Mouse (Mus musculus): ENCODE results near the gene CN725425.

The CN725425 gene

DNA sequence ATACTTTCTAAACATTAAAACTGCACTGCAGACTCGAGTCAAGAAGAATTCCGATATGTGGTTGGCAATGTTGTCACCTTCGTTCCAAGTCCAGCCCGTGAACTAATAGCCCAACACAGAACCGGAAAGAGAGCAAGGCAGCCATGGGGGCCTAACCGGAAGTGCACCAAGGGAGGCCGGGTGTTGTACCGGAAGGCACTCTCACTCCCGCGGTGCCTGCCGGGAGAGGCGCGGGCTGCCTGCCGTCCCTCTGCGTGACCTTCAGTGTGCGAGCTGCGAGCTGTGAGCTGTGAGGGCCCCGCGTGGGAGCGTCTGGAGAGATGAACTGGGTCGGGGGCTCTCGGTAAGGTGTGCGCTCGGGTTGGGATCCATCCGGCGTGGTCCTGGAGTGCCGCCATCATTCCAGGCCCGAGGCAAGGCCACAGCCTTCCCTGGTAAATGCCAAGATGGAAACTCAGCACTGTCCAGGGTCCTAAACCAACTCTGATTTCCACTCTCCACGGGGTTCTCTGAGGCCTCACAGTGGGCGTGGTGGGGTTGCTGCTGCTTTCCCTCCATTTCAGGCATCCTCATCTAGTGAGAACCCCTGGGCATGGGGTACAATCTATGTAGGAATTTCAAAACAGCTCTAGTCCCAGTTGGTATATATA, at the start of gene CN725425:
CN725425 (plus strand) TSS at position 239 of the 650 bp plus-strand sequence.
- Histone ChIP-seq H3K27me3 (ENCODE audit: insufficient read depth, low read length) (no peaks in the 10 kb centered on the region), H3K4me1 (replicated peaks; ENCODE audit: low read depth, low read length) (no peaks in the 10 kb centered on the region), H3K4me3 (replicated peaks; ENCODE audit: low read length) (peak within 1 kb of the TSS; percentile 75), H3K9me3 (ENCODE audit: low read length) (no peaks in the 10 kb centered on the region), H3K36me3 (ENCODE audit: insufficient read depth, low read length) (no peaks in the 10 kb centered on the region)
- TF ChIP-seq CTCF (conservative IDR thresholded peaks at IDR 0.05; ENCODE audit: low read length): no peak
- no peak for TF ChIP-seq POU5F1 (IDR thresholded peaks at IDR 0.05; ENCODE audit: borderline replicate concordance, low read length)
- TF ChIP-seq NANOG (IDR thresholded peaks at IDR 0.05; ENCODE audit: borderline replicate concordance, low read length): no peak

DNA sequence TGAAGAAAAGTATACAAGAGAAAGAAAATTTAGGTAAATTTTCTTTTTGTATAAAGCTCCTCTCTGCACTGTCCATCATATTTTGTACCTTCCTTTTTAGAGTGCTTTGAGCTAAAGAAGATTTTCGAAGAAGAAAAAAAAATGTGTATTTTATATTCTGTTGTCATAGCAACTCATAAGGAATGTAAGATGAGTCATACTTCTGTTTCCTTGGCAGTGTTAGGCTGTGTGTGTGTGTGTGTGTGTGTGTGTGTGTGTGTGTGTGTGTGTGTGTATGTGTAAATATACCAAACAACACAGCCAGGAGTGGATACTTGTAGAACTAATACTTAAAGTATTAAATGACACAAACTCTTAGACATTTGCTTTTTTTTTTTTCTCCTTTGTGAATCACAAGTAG, 46.7 kb upstream of the CN725425 start:
- H3K9me3 ChIP-seq (ENCODE audit: low read length): no peaks in the 10 kb centered on the region
- TF ChIP-seq CTCF (conservative IDR thresholded peaks at IDR 0.05; ENCODE audit: low read length): no peak
- H3K36me3 ChIP-seq (ENCODE audit: insufficient read depth, low read length): no peaks in the 10 kb centered on the region
- no peaks in the 10 kb centered on the region for H3K4me1 ChIP-seq (replicated peaks; ENCODE audit: low read depth, low read length)
- no peak overlapping the region for H3K4me3 ChIP-seq (replicated peaks; ENCODE audit: low read length)
- no peaks in the 10 kb centered on the region for H3K27me3 ChIP-seq (ENCODE audit: insufficient read depth, low read length)

DNA sequence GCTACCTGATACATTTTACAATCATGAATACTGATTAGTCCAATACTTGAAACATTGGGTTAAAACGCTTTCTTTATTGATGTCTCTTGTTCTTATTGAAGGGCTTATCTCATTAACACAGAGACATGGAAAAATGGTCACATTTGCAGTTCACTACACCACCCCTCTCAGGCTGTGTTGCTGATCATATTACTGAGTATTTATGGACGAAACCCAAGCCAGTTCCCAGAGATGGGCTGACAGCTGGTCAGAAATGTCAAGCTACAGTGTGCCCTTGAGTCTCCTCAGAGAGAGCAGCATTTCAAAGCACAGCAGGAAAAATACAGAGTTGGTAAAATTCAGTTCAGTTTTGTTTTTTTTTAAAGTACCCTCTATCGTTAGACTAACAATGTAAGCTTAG, 46.0 kb upstream of the CN725425 start:
- H3K36me3 ChIP-seq (ENCODE audit: insufficient read depth, low read length): no peaks in the 10 kb centered on the region
- H3K4me1 ChIP-seq (replicated peaks; ENCODE audit: low read depth, low read length): no peaks in the 10 kb centered on the region
- no peak overlapping the region for H3K4me3 ChIP-seq (replicated peaks; ENCODE audit: low read length)
- H3K27me3 ChIP-seq (ENCODE audit: insufficient read depth, low read length): no peaks in the 10 kb centered on the region
- no peaks in the 10 kb centered on the region for H3K9me3 ChIP-seq (ENCODE audit: low read length)
- TF ChIP-seq CTCF (conservative IDR thresholded peaks at IDR 0.05; ENCODE audit: low read length) (no peak), POU5F1 (IDR thresholded peaks at IDR 0.05; ENCODE audit: borderline replicate concordance, low read length) (no peak), NANOG (IDR thresholded peaks at IDR 0.05; ENCODE audit: borderline replicate concordance, low read length) (no peak)

DNA sequence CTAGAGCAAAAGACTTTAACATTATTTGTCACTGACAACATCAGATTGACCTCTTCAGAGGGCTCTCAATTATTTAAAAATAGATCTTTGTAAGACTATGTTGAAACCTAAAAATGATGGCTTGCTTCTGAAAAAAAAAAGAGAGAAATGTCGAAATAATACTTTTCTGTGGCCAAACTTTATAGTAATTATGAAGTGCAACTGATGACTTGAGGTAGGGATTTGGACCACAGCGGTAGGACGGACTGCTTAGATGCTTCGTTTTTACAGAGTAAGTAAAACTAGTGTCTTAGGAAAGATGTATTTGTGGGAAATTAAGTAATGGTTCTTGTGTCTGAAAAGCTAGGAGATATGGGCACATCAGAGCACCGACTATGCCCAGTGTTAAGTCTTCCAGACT, 38.1 kb upstream of the CN725425 start:
- no peaks in the 10 kb centered on the region for H3K9me3 ChIP-seq (ENCODE audit: low read length)
- no peaks in the 10 kb centered on the region for H3K27me3 ChIP-seq (ENCODE audit: insufficient read depth, low read length)
- TF ChIP-seq NANOG (IDR thresholded peaks at IDR 0.05; ENCODE audit: borderline replicate concordance, low read length) (no peak), CTCF (conservative IDR thresholded peaks at IDR 0.05; ENCODE audit: low read length) (no peak), POU5F1 (IDR thresholded peaks at IDR 0.05; ENCODE audit: borderline replicate concordance, low read length) (no peak)
- H3K4me3 ChIP-seq (replicated peaks; ENCODE audit: low read length): no peak overlapping the region
- H3K4me1 ChIP-seq (replicated peaks; ENCODE audit: low read depth, low read length): no peaks in the 10 kb centered on the region
- H3K36me3 ChIP-seq (ENCODE audit: insufficient read depth, low read length): no peaks in the 10 kb centered on the region

DNA sequence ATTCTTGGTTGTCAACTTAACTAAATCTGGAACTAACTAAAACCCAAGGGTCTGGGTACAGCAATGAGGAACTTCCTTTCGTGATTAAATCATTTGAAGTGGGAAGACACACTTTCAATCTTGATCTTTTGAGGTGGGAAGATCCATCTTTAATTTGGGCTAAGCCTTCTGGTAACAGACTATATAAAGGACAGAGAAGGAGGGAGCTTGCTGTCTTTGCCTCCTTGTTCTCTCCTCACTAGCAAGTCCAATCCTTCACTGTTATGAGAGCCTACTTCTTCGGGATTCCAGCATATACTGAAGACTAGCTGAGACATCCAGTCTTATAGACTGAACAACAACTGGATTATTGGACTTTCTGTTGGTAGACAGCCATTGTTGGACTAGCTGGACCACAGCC, 35.8 kb upstream of the CN725425 start:
- Histone ChIP-seq H3K9me3 (ENCODE audit: low read length) (no peaks in the 10 kb centered on the region), H3K36me3 (ENCODE audit: insufficient read depth, low read length) (no peaks in the 10 kb centered on the region), H3K27me3 (ENCODE audit: insufficient read depth, low read length) (no peaks in the 10 kb centered on the region), H3K4me1 (replicated peaks; ENCODE audit: low read depth, low read length) (no peaks in the 10 kb centered on the region), H3K4me3 (replicated peaks; ENCODE audit: low read length) (no peak overlapping the region)
- no peak for TF ChIP-seq POU5F1 (IDR thresholded peaks at IDR 0.05; ENCODE audit: borderline replicate concordance, low read length)
- no peak for TF ChIP-seq CTCF (conservative IDR thresholded peaks at IDR 0.05; ENCODE audit: low read length)
- no peak for TF ChIP-seq NANOG (IDR thresholded peaks at IDR 0.05; ENCODE audit: borderline replicate concordance, low read length)

DNA sequence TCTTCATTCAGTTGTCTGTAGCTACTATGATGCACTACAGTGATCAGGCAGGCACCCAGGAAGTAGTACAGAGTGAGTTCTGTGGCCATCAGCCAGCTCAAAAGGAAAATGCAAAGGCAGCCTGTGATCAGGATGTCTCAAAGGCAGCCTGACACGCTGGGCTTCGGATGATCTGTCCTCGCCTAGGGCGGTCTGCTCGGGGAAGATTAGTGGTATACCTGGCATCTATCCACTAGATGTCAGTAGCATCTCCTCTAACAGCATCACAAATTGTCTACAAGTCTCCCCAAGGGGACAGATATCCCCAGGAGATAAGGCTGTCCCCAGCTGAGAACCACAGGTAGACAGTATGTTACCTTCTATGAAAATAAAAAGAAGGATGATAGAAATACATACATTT, 34.3 kb upstream of the CN725425 start:
- H3K36me3 ChIP-seq (ENCODE audit: insufficient read depth, low read length): no peaks in the 10 kb centered on the region
- no peak overlapping the region for H3K4me3 ChIP-seq (replicated peaks; ENCODE audit: low read length)
- no peaks in the 10 kb centered on the region for H3K27me3 ChIP-seq (ENCODE audit: insufficient read depth, low read length)
- no peaks in the 10 kb centered on the region for H3K4me1 ChIP-seq (replicated peaks; ENCODE audit: low read depth, low read length)
- H3K9me3 ChIP-seq (ENCODE audit: low read length): no peaks in the 10 kb centered on the region
- TF ChIP-seq NANOG (IDR thresholded peaks at IDR 0.05; ENCODE audit: borderline replicate concordance, low read length): no peak
- no peak for TF ChIP-seq CTCF (conservative IDR thresholded peaks at IDR 0.05; ENCODE audit: low read length)

DNA sequence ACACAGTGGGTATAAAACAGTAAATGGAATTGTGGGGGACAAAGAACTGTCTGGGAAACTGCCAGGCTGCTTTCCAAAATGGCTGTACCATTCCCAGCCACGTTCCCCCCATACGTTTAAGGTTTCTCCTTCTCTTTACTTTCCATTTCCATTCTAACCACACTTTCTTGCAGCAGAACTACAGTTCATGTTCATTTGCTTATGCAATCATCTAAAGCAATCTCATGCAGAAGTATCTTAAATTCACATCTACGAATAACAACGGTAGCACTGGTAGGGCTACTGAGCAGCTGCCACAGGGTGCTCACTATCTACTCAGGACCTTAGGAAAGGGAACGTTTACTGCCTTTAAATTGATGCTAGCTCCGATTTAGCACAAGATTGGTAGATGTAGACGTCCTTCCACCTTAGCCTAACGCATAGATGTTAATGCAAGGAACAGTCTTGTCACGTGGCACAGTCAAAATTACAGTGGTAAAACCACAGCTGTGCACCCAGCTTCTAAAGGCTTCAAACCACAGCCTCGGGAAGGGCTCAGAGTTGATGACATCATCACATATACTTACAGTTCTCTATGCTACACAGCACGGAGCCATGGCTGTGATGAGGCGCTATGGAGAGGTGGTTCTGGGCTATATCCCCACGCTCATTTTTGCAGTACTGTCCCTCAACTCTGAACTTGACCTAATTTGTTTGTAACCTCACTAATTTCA, 31.3 kb upstream of the CN725425 start:
- H3K4me1 ChIP-seq (replicated peaks; ENCODE audit: low read depth, low read length): no peaks in the 10 kb centered on the region
- TF ChIP-seq NANOG (IDR thresholded peaks at IDR 0.05; ENCODE audit: borderline replicate concordance, low read length) (no peak), CTCF (conservative IDR thresholded peaks at IDR 0.05; ENCODE audit: low read length) (no peak), POU5F1 (IDR thresholded peaks at IDR 0.05; ENCODE audit: borderline replicate concordance, low read length) (no peak)
- H3K9me3 ChIP-seq (ENCODE audit: low read length): no peaks in the 10 kb centered on the region
- no peaks in the 10 kb centered on the region for H3K36me3 ChIP-seq (ENCODE audit: insufficient read depth, low read length)
- no peaks in the 10 kb centered on the region for H3K27me3 ChIP-seq (ENCODE audit: insufficient read depth, low read length)
- no peak overlapping the region for H3K4me3 ChIP-seq (replicated peaks; ENCODE audit: low read length)

DNA sequence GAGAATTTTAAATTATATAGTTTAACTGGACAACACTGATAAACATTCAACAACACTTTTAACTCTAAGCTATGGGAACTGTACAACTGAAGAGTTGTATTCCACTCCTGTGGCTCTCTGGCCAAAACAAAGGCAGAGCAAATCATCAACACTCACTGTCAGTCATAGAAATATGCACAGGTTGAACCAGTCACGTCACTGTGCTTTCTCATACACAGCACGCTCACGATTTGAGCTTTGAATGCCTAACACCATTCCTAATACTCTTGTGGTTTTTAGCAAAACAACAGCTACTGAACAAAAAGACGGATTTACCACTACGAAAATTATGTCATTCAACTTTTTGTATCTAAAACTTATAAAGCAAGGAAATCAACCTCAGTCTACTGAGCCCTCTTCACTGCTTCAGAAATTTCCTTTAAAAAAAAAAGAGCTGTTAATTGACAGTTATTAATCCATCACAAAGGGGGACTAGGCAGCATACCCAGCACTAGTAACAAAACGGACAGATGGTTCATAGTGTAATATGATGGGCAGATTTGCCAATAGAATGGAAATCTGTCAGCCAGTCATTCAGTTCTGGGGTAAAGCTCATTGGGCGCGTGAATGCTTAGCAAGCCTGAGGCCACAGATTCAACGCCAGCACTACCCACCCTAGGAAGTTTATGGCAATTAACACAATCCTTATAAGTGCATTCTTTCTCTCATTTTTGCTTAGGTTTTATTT, 28.5 kb upstream of the CN725425 start:
- Histone ChIP-seq H3K27me3 (ENCODE audit: insufficient read depth, low read length) (no peaks in the 10 kb centered on the region), H3K9me3 (ENCODE audit: low read length) (no peaks in the 10 kb centered on the region), H3K36me3 (ENCODE audit: insufficient read depth, low read length) (no peaks in the 10 kb centered on the region), H3K4me3 (replicated peaks; ENCODE audit: low read length) (no peak overlapping the region), H3K4me1 (replicated peaks; ENCODE audit: low read depth, low read length) (no peaks in the 10 kb centered on the region)
- TF ChIP-seq CTCF (conservative IDR thresholded peaks at IDR 0.05; ENCODE audit: low read length) (no peak), NANOG (IDR thresholded peaks at IDR 0.05; ENCODE audit: borderline replicate concordance, low read length) (no peak), POU5F1 (IDR thresholded peaks at IDR 0.05; ENCODE audit: borderline replicate concordance, low read length) (no peak)
